Comparison of ENCODE assay signal across 23 mouse cellular contexts in the genomic region with DNA sequence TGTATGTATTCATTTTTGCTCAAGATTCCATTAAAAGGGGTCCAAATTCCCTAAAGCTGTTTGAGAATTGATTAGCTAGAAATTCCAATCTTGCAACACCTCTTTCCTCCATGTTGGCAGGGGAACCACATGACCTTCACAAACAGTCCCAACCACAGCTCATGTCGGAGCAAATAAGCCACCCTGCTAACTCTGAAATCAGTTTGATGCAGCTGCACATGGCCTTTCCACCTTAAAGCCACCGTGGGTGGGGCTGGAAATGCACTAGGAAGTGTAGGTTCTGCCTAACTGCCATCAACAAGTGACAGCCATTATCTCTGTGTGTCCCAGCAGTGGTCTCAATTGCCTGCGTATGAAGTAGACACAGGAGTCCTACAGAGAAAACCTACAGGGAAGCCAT.
DNase-seq lines count a peak whose midpoint lies in the region; ATAC-seq and TF ChIP-seq lines count a peak whose summit lies in the region.
"Had no signal": no experiment of that assay in that cellular context is flagged by ENCODE, and none has a peak within 500 bp of the region (broad histone marks: within the 10 kb centered on the region; RNA-seq: fewer than 3 reads in every experiment).

No protein-coding gene starts in this region.

- no peak overlapping the region for H3K4me2 ChIP-seq in liver, embryonic 12.5 days
- H3K4me2 ChIP-seq in liver, postnatal 0 days (ENCODE audit: low read depth, low read length): no peak overlapping the region
- H3K4me2 ChIP-seq: embryonic facial prominence, embryonic 12.5 days; forebrain, embryonic 13.5 days; forebrain, embryonic 15.5 days had no signal

- peaks cover 14% of the 10 kb centered on the region; the same call in 1 of the 2 replicates for H3K36me3 ChIP-seq in heart, embryonic 10.5 days
- H3K36me3 ChIP-seq in liver, embryonic 12.5 days: no peaks in the 10 kb centered on the region
- H3K36me3 ChIP-seq in liver, postnatal 0 days (replicated peaks; ENCODE audit: insufficient read depth, low read length): no peaks in the 10 kb centered on the region
- H3K36me3 ChIP-seq: forebrain, embryonic 15.5 days; G1E had no signal

- no peaks in the 10 kb centered on the region for H3K4me1 ChIP-seq in heart, embryonic 10.5 days
- H3K4me1 ChIP-seq in liver, embryonic 12.5 days: no peaks in the 10 kb centered on the region
- no peaks in the 10 kb centered on the region for H3K4me1 ChIP-seq in liver, postnatal 0 days (ENCODE audit: insufficient read depth)
- H3K4me1 ChIP-seq: embryonic facial prominence, embryonic 10.5 days; forebrain, embryonic 13.5 days; forebrain, embryonic 15.5 days had no signal

- TF ChIP-seq CTCF in liver, postnatal 0 days (IDR thresholded peaks at IDR 0.05; ENCODE audit: low read depth): no peak

- no peak overlapping the region for H3K9ac ChIP-seq in liver, embryonic 12.5 days
- no peak overlapping the region for H3K9ac ChIP-seq in liver, postnatal 0 days (replicated peaks)
- H3K9ac ChIP-seq: embryonic facial prominence, embryonic 12.5 days; forebrain, embryonic 13.5 days; forebrain, embryonic 15.5 days had no signal

- DNase-seq in heart, adult 11 months: peak; percentile 86
- DNase-seq in heart, embryonic 10.5 days (ENCODE audit: low spot score): no peak
- DNase-seq in liver, postnatal 0 days: no peak
- no peak for DNase-seq in gastrocnemius, adult 8-10 months (ENCODE audit: low spot score in 2 of 2)
- DNase-seq in ovary, adult 18-20 months (ENCODE audit: low spot score): no peak
- DNase-seq: adrenal gland, adult 2 months; adrenal gland, postnatal 10 days; adrenal gland, postnatal 25 days; B cell, adult 2 months; cerebellum, adult 11 months; cerebellum, adult 18-20 months; cerebellum, adult 8-10 months; cerebellum, adult 9-11 months; cerebellum, postnatal 25 days had no signal

- TF ChIP-seq EP300 in liver, postnatal 0 days (IDR thresholded peaks at IDR 0.05; ENCODE audit: low read depth): no peak

- no peak overlapping the region for H3K4me3 ChIP-seq in heart, embryonic 10.5 days
- no peak overlapping the region for H3K4me3 ChIP-seq in liver, embryonic 12.5 days
- H3K4me3 ChIP-seq in liver, postnatal 0 days (ENCODE audit: low read depth, low read length): no peak overlapping the region
- H3K4me3 ChIP-seq: embryonic facial prominence, embryonic 10.5 days; embryonic facial prominence, embryonic 12.5 days; forebrain, embryonic 13.5 days; forebrain, embryonic 15.5 days had no signal

- ATAC-seq in liver, embryonic 12.5 days: peak; percentile 32; the same call in 1 of the 2 replicates
- ATAC-seq in liver, postnatal 0 days: no peak
- ATAC-seq in megakaryocyte progenitor cell, adult 5-6 weeks (replicated peaks; ENCODE audit: poor library complexity): peak; percentile 54
- ATAC-seq: CD4-positive, CD25-positive, alpha-beta regulatory T cell, adult 4 months; forebrain, embryonic 13.5 days; forebrain, embryonic 15.5 days had no signal

- no peak overlapping the region for H3K27ac ChIP-seq in heart, embryonic 10.5 days
- H3K27ac ChIP-seq in liver, embryonic 12.5 days: no peak overlapping the region
- no peak overlapping the region for H3K27ac ChIP-seq in liver, postnatal 0 days (ENCODE audit: low read depth)
- H3K27ac ChIP-seq: embryonic facial prominence, embryonic 10.5 days; embryonic facial prominence, embryonic 12.5 days; forebrain, embryonic 13.5 days; forebrain, embryonic 15.5 days had no signal

- no peaks in the 10 kb centered on the region for H3K27me3 ChIP-seq in heart, embryonic 10.5 days (ENCODE audit: insufficient read depth, poor library complexity, severe bottlenecking)
- no peaks in the 10 kb centered on the region for H3K27me3 ChIP-seq in liver, embryonic 12.5 days (replicated peaks)
- no peaks in the 10 kb centered on the region for H3K27me3 ChIP-seq in liver, postnatal 0 days (ENCODE audit: insufficient read depth, low read length)
- H3K27me3 ChIP-seq: CH12.LX; embryonic facial prominence, embryonic 12.5 days; forebrain, embryonic 13.5 days; forebrain, embryonic 15.5 days had no signal

- H3K9me3 ChIP-seq in heart, embryonic 10.5 days: no peaks in the 10 kb centered on the region
- no peaks in the 10 kb centered on the region for H3K9me3 ChIP-seq in liver, embryonic 12.5 days (replicated peaks)
- no peaks in the 10 kb centered on the region for H3K9me3 ChIP-seq in liver, postnatal 0 days (ENCODE audit: low read length)
- H3K9me3 ChIP-seq: embryonic facial prominence, embryonic 10.5 days; embryonic facial prominence, embryonic 12.5 days; forebrain, embryonic 13.5 days; forebrain, embryonic 15.5 days; G1E had no signal

- WGBS in heart, embryonic 10.5 days: 55% methylated on average over 3 of the region's 3 CpGs
- 27% methylated on average over 3 of the region's 3 CpGs for WGBS in liver, embryonic 12.5 days (ENCODE audit: insufficient replicate concordance)
- WGBS in liver, postnatal 0 days (ENCODE audit: insufficient replicate concordance): 44% methylated on average over 3 of the region's 3 CpGs
